Mouse (Mus musculus) kidney, postnatal 14 days (tissue): ENCODE data around the gene Tarbp1.
"Not testable (repeated sequence)": the region's sequence is repeated elsewhere in the genome, so short reads cannot be mapped to it uniquely, and the experiment has no call there.

Source experiments
- DNase-seq: peaks from one replicate; pipeline ENCODE4 v3.0.0; 2022; ENCODE audit warnings: mixed read lengths

Gene Tarbp1

GRCm38 (mm10) chr8:126494160-126495110 lies 19.6 kb upstream of the Tarbp1 start:
- DNase-seq: no peak

- peak; percentile 83 for DNase-seq
These were observed 8.1 kb upstream of the Tarbp1 start for GRCm38 (mm10) chr8:126482938-126483337.

- no peak for DNase-seq
These were observed 7.5 kb upstream of the Tarbp1 start for GRCm38 (mm10) chr8:126482348-126482720.

GRCm38 (mm10) chr8:126481494-126482347 lies 6.9 kb upstream of the Tarbp1 start:
- peak; percentile 74 for DNase-seq

GRCm38 (mm10) chr8:126480366-126480765 lies 5.5 kb upstream of the Tarbp1 start:
- DNase-seq: no peak

GRCm38 (mm10) chr8:126478714-126479113 lies 3.8 kb upstream of the Tarbp1 start:
- no peak for DNase-seq

- not testable (repeated sequence) for DNase-seq
These were observed 1.4 kb upstream of the Tarbp1 start for GRCm38 (mm10) chr8:126476151-126476855.

- DNase-seq: not testable (repeated sequence)
These were observed 873 bp upstream of the Tarbp1 start for GRCm38 (mm10) chr8:126475738-126476137.

- no peak for DNase-seq
These were observed 1.0 kb downstream of the Tarbp1 start for GRCm38 (mm10) chr8:126473802-126474298.

- DNase-seq: no peak
These were observed 10.8 kb downstream of the Tarbp1 start for GRCm38 (mm10) chr8:126464071-126464470.

- DNase-seq: no peak
These were observed 13.1 kb downstream of the Tarbp1 start for GRCm38 (mm10) chr8:126461735-126462134.

GRCm38 (mm10) chr8:126460274-126460673 lies 14.6 kb downstream of the Tarbp1 start:
- DNase-seq: peak; percentile 60

GRCm38 (mm10) chr8:126455383-126455782 lies 19.5 kb downstream of the Tarbp1 start:
- no peak for DNase-seq

- DNase-seq: peak; percentile 22
These were observed 23.7 kb downstream of the Tarbp1 start for GRCm38 (mm10) chr8:126451158-126451557.

- DNase-seq: no peak
These were observed 35.9 kb downstream of the Tarbp1 start for GRCm38 (mm10) chr8:126438937-126439336.

- DNase-seq: no peak
These were observed 41.0 kb downstream of the Tarbp1 start for GRCm38 (mm10) chr8:126433827-126434226.

GRCm38 (mm10) chr8:126429635-126430034 lies 45.2 kb downstream of the Tarbp1 start:
- no peak for DNase-seq

- DNase-seq: no peak
These were observed 49.9 kb downstream of the Tarbp1 start for GRCm38 (mm10) chr8:126424946-126425345.

- DNase-seq: peak; percentile 47
These were observed 50.7 kb downstream of the Tarbp1 start for GRCm38 (mm10) chr8:126424163-126424562.

GRCm38 (mm10) chr8:126422920-126423300 lies 52.0 kb downstream of the Tarbp1 start:
- DNase-seq: peak; percentile 45

- DNase-seq: peak; percentile 99
These were observed 52.5 kb downstream of the Tarbp1 start, which contains the start of gene Coa6 for GRCm38 (mm10) chr8:126422174-126422919. Coa6 (plus strand) TSS chr8:126422515.

- DNase-seq: no peak
These were observed 54.0 kb downstream of the Tarbp1 start for GRCm38 (mm10) chr8:126420834-126421233.
